Mouse (Mus musculus) gastrocnemius, adult 8-10 months (tissue): ENCODE measurements around the gene Gm21987. TPM values are rescaled to one million over a fixed set of nuclear protein-coding genes. Genes with fewer than 3 reads are reported as not detected.
A peak's percentile ranks its signal among the peaks of the same experiment; 100 is the strongest.

Source experiments
- DNase-seq, 2 experiments: peaks; one replicate each; pipeline ENCODE4 v3.0.0; 2022; ENCODE audit warnings: low spot score in 2 of 2
- total RNA-seq, 4 experiments: library from RNA; stranded (reverse); gene quantifications; 2 replicates each; pipeline ENCODE4 v1.2.4; 2022

The Gm21987 gene
- total RNA-seq, 4 experiments from 2014 or later: not detected

DNA sequence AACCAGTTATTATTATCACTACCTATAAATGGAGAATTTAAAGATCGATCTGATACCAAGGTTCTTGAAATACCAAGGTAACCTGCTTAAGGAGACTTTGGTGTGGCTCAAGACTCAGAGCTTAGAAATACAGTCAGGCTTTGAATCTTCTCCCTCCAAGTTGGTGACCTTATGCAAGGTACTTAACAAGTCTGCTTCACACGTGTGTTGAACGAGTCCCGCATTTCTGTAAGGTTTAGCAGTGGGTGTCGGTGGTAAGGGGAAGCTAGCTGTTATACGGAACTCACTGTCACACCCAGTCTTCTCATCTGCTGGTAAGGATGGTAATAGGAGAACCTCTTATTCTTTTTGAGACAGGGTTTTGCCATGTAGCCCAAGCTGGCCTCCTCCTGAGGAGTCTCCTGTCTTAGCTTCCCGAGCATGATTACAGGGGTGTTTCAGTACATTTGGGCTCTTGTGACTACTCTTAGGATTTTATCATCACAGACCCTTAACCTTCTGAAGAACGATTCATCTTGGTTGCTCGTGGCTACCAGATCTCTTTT lies 1.4 kb downstream of the Gm21987 start:
- DNase-seq: no peak

DNA sequence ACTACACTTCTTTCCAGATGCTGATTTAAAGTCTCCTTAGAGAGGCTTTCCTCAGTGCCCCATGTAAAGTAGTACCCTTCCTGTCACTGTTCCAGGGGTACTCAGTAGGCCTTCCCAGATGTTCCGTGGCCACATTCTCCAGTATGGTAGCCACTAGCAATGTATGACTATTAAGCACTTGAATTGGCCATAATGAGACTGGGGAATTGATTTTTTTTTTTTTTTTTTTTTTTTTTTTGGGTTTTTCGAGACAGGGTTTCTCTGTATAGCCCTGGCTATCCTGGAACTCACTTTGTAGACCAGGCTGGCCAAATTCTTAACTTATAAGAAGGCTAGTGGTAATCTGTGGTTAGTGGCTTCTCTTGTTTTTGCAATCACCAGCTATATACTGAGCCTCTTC lies 3.0 kb downstream of the Gm21987 start:
- no peak for DNase-seq

DNA sequence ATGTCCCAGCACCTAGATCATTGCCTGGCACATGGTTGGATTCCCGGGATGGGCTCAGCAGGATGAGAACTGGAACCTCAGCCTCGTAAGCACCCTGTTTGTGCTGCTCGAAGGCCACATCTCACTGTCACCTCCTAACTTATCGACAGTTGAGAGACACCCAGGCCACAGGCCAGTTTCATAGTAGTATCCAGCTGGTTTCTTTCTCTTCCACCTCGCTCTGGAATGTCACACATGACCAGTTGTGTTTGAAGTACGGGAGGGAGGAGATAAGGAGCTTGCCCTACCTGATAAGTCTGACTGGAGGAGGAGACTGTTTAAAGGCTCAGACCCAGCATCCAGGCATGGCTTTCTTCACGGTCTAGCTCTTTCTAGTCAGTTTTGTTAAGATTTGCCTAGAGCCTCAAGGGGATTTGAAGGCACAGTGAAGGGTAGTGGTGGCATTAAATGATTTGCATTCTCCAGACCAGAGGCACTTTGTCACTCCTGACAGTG lies 3.6 kb downstream of the Gm21987 start:
- DNase-seq: no peak

DNA sequence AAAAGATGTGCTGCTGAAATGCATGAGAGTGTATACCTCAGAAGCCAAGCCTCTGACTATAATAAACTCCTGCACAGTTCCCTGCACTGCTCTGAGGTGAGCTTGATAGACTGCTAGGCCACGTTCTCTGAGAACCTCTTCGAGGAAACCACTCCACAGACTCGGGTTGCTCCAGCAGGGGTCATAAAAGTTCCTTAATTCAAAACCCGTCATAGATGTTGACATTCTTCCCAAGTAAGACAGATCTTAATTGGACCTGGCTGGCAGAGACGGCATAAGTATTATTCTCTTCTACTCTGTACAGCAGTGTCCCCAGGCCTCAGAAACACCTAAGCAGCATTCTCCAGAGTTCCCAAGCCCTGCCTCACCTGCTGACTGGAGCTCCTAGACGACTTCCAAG lies 4.1 kb downstream of the Gm21987 start:
- DNase-seq: no peak

DNA sequence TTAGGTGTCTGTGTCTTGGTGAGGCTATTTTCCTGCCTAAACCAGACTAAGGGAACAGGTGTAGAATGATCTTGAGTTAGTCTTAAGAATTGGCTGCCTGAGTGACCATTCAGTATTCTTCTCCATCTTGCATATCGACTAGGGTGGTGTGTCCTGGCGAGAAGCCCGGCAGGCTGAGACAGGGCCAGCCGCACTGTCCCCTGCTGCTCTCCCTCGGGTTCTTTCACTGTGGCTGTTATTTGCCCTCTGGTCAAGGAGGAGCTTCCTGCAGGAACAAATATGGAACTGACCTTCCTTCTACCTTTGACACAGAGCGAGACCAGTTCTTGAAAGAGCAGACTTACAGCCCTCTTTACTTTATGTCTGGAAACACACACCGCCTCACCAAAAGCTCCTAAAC lies 5.2 kb downstream of the Gm21987 start:
- DNase-seq: no peak

- no peak for DNase-seq
Measured at GRCm38 (mm10) chr16:38352851-38353250, 6.0 kb downstream of the Gm21987 start.

- DNase-seq: no peak
Measured at GRCm38 (mm10) chr16:38353642-38354041, 6.8 kb downstream of the Gm21987 start.

DNA sequence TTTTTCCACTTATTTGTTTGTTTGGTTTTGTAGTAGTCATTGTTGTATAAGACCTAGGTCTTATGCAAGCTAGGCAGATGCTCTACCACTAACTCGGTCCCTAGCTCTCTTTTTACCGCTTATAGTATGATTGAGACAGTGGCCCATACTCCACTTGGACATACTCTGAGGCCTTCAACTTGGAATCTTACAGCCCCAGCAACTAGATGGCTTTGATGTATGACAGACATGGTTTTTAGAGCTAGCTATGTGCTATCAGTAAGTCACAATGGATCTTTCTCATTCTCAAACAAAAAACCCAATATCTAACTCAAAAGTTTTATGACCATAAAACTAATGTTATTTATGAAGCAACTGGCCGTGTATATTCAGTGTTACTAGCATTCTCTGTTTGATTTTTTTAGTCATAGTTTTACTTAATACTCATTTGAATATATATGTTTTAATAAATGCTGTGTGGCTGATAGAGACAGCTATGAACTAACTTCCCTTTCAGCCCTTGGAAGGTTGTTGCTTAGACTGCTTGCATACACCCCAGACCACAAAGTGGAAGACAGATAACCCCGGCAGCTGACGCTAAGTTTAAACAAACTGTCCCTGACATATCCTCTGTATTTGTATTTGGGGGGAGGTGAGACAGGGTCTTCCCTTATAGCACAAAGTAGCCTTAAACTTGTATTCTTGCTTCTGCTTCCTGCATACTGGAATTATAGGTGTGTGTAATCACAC lies 7.5 kb downstream of the Gm21987 start:
- no peak for DNase-seq

- DNase-seq: no peak
Measured at GRCm38 (mm10) chr16:38358256-38358812, 11.5 kb downstream of the Gm21987 start.

DNA sequence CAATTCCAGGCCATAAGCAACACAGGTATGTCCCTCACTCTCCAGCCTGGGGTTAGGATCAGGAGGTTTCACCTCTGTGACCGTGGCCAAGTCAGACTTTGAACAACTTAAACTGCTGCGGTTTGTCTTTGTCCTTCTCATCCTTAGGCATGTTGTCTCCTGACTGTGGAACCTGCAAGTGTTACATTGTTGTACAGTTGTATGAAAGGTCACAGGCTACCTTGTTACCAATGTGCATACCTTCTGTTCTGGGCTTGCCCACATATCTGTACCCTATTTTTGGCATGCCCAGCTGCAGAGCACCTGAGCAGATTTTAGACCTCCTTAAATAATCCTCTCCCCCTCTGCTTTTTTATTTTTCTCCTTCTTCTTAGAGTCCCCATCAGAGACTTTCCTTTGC lies 12.4 kb downstream of the Gm21987 start:
- DNase-seq: no peak

- no peak for DNase-seq
Measured at GRCm38 (mm10) chr16:38359857-38360256, 13.0 kb downstream of the Gm21987 start.

GRCm38 (mm10) chr16:38360317-38360716 lies 13.5 kb downstream of the Gm21987 start:
- DNase-seq: no peak

DNA sequence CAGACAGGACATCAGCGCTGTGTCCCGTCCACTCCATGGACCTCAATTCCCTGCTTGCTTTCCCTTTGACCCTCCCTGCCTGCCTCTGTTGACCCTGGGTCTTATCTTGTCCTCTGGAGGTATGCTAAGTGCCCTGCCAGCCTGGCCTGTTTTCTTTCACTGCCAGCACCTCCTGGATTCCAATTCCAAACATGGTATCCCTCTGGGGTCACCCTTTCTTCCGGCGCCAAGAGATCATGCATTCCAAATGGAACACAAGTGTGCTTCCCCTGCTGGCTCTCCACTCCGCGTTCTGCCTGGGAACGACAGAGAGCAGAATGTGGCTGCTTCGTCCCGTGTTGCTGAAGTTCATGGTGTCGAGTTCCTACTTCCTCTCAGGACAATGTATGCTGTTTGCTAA lies 15.1 kb downstream of the Gm21987 start, which contains the start of gene Popdc2:
TSS of gene Popdc2 (plus strand) at position 277 of the 400 bp plus-strand sequence.
- DNase-seq: peak; percentile 59 to 60

DNA sequence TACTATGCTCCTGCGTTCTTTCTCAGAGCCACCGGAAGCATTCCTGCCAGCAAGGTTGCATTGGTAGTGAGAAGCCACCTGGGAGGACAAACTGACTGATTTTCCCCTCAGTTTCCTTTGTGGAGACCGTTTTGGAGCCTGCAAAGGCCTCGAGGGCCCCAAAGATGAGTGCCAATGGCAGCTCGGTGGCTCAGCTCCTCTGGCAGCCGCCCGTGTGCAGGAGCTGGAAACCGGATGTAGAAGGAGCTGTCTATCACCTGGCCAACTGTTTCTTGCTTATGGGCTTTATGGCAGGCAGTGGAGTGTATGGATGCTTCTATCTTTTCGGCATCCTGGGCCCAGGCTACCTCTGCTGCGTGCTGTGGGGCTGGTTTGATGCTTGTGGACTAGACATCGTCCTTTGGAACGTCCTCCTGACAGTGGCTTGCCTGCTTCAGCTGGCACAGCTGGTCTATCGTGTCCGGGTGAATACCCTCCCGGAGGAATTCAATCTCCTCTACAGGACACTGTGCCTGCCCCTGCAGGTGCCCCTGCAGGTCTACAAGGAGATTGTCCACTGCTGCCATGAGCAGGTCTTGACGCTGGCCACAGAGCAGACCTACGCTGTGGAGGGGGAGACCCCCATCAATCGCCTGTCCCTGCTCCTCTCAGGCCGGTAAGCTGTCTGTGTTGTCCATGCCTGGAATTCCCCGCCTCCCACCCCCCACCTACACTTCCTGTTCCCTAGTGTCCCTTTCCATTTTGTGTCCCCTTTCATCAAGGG lies 15.8 kb downstream of the Gm21987 start:
- DNase-seq: no peak

DNA sequence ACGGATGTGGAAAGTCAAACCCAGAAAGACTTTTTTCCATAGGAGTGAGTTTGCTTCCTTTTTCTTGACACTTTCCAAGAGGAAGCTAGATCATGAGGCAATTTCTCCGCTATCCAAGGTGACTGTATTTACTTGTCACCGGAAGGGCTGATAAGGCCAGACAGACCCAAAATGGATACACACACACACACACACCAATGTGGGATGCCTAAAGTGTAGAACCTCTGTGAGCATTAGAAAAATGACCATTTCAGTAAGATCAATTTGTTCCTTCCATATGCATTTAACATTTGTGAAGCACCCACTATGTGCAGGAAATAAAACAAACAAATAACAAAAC lies 16.4 kb downstream of the Gm21987 start:
- DNase-seq: no peak

GRCm38 (mm10) chr16:38363657-38364056 lies 16.8 kb downstream of the Gm21987 start:
- DNase-seq: no peak

GRCm38 (mm10) chr16:38365390-38365789 lies 18.6 kb downstream of the Gm21987 start:
- DNase-seq: no peak

GRCm38 (mm10) chr16:38366231-38366630 lies 19.4 kb downstream of the Gm21987 start:
- DNase-seq: no peak

DNA sequence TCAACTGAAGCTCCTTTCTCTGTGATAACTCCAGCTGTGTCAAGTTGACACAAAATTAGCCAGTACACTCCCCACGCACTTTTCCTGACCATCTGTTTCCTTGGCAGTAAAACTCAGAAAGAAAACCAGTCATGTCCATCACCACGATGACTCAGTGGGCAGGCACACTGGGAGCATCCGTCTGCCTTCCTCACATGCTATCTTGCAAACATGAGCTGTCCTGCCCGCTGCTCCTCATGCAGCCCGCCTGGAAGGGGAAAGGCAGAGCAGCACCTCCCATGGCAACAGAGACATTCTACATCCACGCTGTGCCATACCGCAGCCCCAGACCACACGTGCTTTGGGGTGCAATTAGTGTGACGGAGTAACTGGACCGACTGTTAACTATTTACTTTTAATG lies 21.5 kb downstream of the Gm21987 start:
- DNase-seq: no peak

GRCm38 (mm10) chr16:38369000-38369399 lies 22.2 kb downstream of the Gm21987 start:
- DNase-seq: no peak

GRCm38 (mm10) chr16:38369431-38369830 lies 22.6 kb downstream of the Gm21987 start:
- no peak for DNase-seq

DNA sequence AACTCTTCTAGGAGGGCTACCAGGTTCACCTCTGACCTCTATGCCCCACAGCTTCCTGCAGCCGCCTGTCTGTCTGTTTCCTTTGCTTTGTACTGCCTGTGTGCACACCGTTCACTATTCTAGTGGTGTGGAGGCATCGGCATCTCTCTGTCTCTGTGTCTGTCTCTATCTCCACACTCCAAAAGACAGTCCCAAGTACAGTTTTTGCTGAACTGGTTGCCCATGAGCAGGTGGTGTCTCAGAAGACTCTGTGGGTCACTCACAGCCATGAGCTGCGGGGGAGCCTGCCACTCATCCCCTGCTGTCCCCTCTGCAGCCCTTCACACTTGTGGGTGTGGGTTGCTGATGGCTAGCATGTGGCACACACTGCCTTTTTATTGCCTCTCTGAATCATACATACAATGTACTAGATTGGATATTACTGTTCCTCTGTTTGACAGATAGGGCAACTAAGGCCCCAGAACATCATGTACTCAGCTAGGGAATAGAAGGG lies 23.2 kb downstream of the Gm21987 start:
- DNase-seq: no peak
